Mouse (Mus musculus) liver, embryonic 14.5 days (tissue): ENCODE data around the gene Ces1e.

Experiments used
- CTCF ChIP-seq: IDR thresholded peaks from 2 replicates; pipeline ENCODE4 v1.5.1; 2016; ENCODE audit warnings: antibody characterized with exemption, low read depth, control low read depth
- EP300 ChIP-seq: IDR thresholded peaks from 2 replicates; pipeline ENCODE4 v1.6.1; 2016; ENCODE audit warnings: antibody characterized with exemption, low read depth

DNA sequence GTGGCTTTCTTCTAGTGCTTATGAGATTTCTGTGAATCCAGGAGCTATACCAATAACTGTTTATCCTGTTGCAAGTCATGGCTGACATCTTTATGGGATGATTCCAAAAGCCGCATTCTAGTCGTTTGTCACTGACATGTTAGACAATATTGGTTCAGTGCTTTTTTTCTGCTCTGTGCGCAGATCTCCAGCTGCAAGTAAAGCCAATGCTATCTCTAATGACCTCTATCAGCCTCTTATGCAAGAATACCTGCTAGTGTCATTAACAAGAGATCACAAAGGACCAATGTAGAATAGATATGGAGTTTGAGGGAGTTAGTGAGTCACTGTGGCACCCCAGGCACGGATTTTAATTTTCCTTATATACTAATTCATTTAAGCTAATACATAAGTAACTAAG lies 45.2 kb upstream of the Ces1e start:
- TF ChIP-seq CTCF: no peak
- no peak for TF ChIP-seq EP300
